Mouse (Mus musculus) c-Kit-negative CD71-positive TER-119-positive erythroid progenitor cells, embryonic 14.5 days (primary cell): ENCODE data around the gene Rin3.

ENCODE experiments used
- DNase-seq: peaks from one replicate; pipeline ENCODE4 v3.0.0-alpha.2; 2013; ENCODE audit warnings: low read depth, low spot score

Gene Rin3

DNA sequence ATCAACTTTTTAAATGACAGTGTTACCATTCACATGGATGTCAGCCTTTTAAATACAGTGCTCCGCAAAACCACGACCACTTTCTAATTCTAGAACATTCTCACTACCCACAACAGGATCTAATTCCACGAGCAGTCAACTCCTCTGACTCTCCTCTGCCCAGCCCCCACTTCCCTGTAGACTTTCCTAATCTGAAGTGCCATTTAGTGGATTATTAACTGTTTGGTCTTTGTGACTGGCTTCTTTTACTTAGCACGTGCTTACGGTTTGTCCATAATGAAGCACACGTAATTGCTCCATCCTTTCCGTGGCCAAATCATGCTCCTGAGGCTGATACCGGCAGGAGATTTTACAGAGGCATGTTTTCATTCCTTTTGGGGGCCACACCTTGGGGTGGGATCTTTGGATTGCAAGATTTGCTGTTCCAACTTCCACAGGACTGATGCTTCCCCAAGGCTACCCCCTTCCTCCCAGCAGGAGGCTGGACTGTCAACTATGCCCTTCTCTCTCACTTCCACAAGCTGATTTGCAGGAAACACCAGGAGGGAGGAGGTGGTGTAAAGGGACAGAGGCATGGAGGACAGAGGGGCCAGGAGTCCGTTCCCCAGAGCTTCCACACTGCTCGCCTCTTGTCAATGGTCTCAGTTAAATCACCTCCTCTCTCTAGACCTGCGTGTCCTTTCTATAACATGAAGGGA lies 139.9 kb downstream of the Rin3 start:
- DNase-seq, result no peak

DNA sequence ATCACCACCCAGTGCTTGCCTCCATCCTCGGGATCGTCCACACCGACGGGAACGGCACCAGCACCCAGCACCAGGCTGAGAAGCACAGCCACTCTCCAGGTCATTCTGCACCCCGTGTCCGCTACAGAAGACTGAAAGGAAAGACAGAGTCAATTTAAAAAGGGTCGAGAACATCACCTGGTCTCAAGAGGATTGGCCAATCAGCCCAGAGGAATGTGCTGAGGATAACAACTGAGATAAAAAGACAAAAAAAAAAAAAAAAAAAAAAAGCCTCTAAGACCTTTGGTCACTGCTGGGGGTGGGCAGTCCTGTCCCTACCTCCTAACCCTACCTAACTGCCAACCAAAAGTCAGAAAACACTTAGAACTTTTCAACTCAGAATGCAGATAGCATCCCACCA lies 140.8 kb downstream of the Rin3 start:
- no peak for DNase-seq

DNA sequence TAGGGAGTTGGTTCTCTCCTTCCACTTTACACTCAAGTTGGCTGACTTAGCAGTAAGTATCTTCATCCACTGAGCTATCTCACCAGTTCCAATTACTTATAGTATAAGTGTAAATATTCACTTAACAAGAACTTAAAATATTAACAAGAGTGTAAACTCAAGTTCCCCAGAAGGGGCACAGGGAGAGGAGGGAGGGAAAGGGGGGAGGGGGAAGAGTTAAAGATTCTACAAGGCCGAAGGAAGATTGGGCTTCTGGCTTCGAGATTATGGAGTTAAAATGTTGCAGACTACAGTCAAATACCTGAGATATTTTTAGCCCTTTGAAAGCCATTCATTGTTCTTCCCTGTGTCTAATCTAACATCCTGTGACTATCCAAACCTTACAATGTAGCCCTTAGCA lies 141.6 kb downstream of the Rin3 start:
- DNase-seq, result no peak

DNA sequence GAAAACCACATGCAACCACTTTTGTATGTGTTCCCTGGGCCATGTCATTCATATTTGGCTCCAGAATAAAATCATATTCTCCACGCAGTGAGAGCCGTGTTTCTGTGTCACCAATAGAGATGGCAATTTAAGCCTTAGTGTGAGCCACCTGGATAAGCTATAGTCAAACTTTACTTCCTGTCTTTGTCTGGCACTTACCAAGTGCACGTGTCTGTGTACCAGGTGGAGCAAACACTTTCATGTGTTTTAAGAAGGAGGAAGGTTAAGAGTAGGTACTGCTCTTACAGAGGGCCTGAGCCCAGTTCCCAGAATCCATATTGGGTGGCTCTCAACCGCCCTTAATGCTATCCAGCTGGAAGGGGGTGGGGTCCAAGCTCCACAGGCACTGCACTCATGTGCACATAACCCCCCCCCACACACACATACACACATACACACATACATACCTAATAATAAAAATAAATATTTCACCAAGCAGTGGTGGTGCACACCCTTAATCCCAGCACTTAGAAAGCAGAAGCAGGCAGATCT lies 142.3 kb downstream of the Rin3 start:
- no peak for DNase-seq

DNA sequence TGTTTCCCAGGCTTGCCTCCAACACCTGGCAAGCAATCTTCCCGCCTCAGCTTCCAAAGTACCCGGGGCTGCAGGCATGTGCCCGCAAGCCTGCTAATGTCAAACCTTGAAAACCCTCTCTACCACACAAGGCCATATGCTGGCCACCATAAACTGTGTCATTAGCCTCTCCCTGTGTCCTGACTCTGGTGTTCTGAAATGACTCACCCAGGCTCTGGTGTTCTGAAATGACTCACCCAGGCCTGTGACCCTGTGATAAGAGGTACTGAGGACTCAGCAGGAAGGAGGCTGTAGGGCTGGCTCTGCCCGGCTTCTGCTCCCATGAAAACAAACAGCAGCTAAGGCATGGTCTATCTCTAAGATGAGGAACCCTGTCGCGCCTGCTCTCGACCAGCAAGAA lies 143.4 kb downstream of the Rin3 start:
- DNase-seq, result peak; percentile 79

DNA sequence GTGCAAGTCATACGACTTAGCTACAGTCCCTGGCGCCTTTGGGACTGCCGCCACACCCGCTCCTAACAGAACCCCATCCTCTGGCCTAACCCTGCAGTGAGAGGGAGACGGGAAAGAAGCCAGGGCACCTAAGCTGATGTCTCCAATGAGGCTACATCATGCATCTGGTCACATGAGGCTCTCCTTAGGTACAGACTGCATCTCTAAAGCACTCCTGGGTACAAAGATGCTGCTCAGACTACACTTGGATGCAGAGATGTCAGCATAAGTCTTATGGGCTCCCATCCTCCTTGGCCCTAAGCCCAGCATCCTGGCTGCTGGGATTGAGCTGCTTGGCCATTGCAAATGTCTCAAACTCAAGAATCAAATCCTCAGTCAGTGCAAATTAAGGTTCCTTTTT lies 146.8 kb downstream of the Rin3 start:
- no peak for DNase-seq

DNA sequence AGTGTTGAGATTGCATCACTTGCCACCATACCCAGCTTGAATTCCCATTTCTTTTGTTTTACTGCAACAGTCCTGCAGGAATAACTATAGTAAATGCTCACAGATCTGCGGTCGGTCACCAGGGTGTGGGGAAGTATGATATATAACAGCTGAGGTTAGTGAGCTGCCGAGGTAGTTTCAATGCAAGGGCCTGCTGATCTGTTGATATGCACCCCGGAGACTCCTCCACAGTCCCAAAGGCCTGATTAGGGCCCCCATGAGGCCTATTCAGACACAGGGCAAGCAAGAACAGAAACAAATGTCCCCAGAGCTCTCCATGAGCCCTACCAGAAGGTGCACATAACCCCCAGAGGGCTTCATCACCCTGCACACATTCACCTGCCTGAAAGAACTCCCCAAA lies 147.4 kb downstream of the Rin3 start:
- DNase-seq, result peak; percentile 56

DNA sequence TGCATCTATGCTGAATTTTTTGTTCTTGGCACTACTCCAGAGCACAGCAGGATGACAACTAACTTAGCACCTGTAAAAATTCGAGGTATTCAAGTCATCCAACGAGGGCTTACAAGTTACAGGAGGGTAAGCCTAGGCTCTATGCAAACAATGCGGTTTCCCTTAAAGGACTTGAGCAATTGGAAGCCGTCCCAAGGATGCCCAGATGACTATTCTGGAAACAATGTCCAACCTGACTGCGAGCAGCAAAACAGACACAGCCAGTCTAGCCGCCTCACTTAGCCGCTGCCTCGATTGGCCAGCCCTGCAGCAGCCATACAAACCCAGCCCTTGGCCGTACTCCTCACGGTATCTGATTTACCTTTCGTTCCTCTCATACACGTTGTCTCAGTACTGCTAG lies 149.4 kb downstream of the Rin3 start:
- DNase-seq, result no peak

DNA sequence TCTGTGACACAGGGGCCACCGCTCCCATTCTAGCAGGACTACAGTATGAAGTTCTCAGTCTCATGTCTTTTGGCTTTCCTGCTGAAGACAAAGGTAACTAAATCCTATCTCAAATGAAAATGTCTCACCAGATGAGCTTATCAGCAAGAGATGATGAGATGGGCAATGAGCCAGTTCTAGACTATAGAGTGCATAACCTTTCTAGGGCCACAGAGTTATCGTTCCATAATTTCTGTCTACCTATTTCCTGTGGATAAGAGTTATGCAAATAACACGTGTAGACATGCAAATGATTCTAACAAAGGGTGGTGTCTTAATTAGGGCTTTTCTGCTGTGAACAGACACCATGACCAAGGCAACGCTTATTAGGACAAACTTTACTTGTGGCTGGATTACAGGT lies 151.3 kb downstream of the Rin3 start:
- DNase-seq, result no peak

DNA sequence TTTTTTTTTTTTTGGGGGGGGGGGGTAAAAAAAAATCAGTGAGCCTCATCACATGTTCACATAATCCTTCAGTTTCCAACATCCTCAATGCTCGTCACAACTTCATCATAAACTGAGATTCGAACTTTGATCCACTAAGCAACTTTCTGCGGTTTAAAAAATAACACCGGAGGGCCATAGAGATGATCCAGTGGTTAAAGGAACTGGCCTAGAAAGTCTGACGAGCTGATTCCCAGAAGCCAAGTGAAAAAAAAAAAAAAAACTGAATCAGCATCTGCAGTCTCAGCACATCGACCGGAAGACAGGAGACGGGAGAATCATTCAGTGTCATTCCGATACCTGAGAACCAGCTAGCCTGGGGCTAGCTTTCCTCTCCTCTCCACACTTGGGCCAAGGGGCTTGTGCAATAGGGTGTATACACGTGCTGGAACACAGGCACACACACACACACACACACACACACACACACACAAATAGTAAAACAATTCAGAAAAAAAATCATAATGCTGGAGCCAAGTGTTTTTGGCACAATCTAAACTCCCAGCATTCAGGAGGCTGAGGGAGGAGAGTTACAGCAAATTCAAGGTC lies 154.2 kb downstream of the Rin3 start:
- no peak for DNase-seq

DNA sequence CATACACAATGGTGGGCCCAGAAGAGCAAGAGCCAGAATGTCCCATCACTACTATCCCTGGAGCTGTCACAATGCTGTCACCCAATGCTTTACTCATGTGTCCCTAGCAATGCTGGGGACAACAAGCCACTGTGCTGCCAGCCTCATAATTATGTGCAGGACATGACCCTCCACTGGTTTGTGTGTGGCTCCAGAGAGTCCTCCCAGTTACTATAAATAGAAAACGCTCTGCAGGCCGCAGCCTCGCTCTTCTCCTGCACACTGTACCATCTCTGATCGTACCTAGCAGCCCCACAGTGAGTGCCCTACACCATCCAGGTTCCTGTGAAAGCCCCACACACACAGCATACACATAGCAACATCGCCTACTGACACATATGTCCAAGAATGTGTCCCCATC lies 155.1 kb downstream of the Rin3 start:
- DNase-seq, result no peak

DNA sequence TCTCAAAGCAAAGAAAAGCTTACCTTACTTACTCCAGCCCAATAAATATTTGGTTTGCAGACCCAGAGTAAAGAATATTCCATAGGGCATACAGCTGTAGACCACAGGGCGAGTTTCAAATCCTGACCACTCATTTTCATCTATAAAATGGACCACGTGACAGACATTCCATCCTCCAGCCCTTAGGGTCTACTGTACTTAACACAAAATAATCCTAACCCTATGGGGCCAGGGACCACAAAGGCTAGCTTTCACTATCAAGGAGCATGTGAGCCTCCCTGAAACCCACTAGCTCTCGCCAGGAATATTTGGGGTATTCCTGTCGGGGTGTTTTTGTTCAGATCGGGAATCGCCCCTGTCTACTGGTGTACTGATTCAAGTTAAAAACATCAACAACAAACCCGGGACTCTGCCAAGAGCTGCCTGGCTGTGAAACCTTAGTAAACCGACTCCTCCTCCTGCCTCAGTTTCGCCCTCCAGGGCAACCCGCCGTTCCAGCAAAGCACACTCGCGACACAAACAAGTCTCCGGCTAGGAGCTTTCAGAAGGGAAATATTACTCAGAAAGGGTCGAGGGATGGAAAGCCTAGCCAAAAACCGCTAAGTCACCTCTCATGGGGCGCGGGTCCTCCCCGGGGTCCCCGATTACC lies 156.3 kb downstream of the Rin3 start:
- no peak for DNase-seq

DNA sequence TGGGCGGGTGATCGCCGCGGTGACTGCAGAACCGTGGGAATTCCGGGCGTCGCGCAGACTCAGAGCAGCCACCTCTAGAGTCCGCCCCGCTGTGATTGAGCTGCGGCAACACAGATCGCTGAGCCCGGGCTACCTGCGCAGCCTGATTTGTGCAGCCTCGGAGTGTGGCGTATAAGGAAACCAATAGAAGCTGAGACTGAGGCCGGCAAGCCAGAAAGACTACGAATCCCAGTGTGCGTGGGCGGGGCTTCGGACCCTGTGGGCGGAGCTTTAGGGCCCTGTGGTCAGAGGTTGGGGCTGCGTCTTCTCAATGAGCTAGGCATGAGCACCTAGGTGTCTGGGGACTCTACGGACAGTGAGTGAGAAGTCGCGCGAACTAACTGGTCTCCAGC lies 156.8 kb downstream of the Rin3 start, which contains the start of gene Lgmn:
TSS of gene Lgmn (minus strand) at position 182 of the 392 bp plus-strand sequence.
- peak; percentile 92 for DNase-seq
